Mouse (Mus musculus): ENCODE measurements at regions not wholly inside any gene's neighbourhood (a gene's known extent, or its start where the extent isn't known, plus 50 kb on each side); places are given as distances from the start of the nearest gene placed in this dataset.
A peak's percentile ranks its signal among the peaks of the same experiment; 100 is the strongest.

- DNase-seq = no peak
These were observed 75.7 kb downstream of the Ankrd16 start for GRCm38 (mm10) chr2:11853210-11853973.

GRCm38 (mm10) chr2:11869983-11870382 is 92.3 kb downstream of the Ankrd16 start:
- DNase-seq = no peak

DNA sequence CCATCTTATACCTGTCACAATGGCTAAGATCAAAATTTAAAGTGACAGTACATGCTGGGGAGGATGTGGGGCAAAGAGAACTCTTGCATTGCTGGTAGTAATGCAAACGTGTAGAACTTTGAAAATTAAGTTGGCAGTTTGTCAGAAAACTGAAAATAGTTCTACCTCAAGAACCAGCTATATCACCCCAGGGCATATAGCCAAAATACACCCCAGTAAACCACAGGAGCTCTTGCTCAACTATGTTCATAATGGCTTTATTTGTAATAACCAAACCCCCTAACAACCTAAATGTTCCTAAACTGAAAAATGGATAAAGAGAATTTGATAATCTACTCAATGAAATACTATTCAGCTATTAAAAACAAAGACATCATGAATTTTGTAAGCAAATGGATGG is 102.3 kb downstream of the Ankrd16 start:
- DNase-seq = no peak

DNA sequence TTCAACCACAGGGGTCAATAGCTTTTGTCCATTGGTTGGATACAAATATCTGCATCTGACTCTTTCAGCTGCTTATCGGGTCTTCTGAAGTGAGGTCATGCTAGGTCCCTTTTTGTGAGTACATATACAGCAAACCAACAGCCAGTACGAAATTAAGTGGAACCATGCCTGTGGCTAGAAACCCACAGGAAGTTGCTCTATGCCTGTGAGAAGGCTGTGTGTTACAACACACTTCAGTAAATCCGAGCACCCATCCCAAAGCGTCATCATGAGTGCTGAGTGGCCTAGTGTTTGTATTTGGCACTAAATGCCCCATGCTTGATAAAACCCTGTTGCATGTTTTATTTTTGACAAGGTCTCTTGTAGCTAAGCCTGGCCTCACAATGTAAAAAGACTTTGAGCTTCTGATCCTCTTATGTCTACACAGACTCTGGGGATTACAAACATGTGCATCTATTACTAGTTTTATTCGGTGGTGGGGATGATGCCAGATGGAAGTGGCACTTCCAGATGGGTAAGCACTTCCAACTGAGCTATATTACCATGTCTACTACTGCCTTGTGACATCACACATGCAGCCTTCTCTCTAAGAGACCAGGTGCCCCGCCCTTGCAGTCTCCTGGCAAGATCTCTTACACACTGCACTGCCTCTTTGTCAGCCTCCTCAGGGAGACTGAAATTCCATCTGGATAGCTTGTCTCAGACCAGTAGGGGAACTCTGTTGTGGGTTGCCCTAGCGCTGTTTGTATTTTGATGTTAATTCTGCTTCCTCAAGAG is 117.3 kb downstream of the Ankrd16 start:
- DNase-seq = no peak

- no peak for DNase-seq
These were observed 122.3 kb downstream of the Ankrd16 start for GRCm38 (mm10) chr2:11899698-11900660.

DNA sequence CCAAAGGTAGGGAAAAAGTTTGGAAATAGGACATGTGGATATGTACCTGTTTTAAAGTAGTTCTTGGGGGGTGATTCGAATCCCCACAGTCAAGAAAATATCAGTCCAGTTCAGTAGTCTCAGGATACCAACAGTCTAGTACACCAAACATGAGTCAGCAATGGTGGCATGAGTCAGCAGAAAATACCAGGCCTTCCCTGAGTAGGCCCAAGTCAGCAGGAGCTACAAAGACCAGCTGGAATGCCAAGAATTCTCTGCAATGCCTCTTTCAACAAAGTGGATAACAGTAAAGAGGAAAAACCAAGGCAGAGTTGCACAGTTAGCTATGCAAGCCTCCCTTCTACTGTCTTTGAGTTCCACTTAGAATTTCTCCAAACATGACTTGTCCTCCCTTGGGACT is 137.1 kb downstream of the Ankrd16 start:
- no peak for DNase-seq

DNA sequence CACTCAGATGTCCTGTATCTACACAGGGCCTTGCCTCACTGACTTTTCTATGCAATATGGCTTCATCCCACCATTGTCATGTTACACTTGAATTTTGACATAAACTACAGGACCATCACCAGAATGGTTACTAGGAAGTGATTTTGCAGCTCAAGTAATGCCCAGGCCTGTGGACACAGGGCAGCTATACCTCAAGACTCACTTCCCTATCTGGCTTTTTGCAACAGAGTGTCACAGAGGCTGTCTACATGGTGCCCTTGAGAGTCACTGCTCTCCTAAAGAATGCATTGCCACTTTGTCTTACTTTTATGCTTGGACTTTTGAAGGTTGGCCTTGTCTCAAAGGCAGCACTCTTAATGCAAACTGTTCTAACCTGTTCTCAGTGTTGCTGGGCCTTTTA is 139.7 kb downstream of the Ankrd16 start:
- DNase-seq = no peak

DNA sequence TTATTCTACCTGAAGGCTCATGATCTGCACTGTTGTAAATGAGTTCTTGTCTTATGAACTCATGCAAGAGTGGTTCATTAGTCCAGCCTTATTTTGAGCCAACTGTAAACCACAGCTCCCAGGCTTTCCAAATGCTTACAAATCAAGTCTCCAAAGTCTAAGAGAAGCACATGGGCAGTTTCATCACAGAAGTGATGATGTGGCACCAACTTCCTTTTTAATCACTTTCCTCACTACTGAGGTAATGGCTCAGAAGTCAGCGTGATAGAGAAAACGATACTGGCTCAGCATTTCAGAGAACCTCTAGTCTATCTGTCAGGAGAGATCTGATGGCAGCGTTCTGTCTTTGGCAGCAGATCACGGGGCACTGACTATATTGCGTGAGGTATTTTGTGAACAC is 140.4 kb downstream of the Ankrd16 start:
- DNase-seq = no peak

- no peak for DNase-seq
These were observed 183.1 kb downstream of the Ankrd16 start for GRCm38 (mm10) chr2:11960777-11961176.

GRCm38 (mm10) chr2:11965374-11965773 is 187.7 kb downstream of the Ankrd16 start:
- no peak for DNase-seq

DNA sequence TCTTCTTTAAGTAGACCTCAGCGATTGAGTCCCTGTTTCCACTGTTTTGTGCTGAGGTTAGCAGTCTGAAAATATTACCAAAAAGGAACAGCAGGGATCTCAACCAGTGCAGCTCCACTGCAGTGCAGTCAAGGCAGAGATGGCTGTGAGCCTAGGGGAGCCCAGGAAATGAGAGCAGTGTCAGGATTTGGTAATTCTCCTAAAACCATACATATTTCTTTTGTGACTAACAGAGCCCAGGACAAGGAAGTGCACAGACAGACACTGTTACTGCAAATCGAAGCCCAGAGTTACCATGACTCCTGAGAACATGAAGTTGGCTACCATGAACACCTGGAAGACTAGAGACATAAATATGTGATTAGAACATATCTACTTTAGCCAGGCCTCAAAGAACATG is 189.3 kb downstream of the Ankrd16 start:
- DNase-seq = no peak

- DNase-seq = no peak
These were observed 194.3 kb downstream of the Ankrd16 start for GRCm38 (mm10) chr2:11971972-11972371.

GRCm38 (mm10) chr2:12001938-12002899 is 224.5 kb downstream of the Ankrd16 start:
- peak in 1 of 2 experiments; percentile 19 for DNase-seq

GRCm38 (mm10) chr2:12004330-12004729 is 226.7 kb downstream of the Ankrd16 start:
- DNase-seq = peak; percentile 53 to 60

GRCm38 (mm10) chr2:12007201-12007600 is 229.5 kb downstream of the Ankrd16 start:
- no peak for DNase-seq

GRCm38 (mm10) chr2:12011441-12011840 is 233.8 kb downstream of the Ankrd16 start:
- peak in 1 of 2 experiments; percentile 15 for DNase-seq

GRCm38 (mm10) chr2:12019607-12020006 is 241.9 kb downstream of the Ankrd16 start:
- DNase-seq = peak in 1 of 2 experiments; percentile 7

DNA sequence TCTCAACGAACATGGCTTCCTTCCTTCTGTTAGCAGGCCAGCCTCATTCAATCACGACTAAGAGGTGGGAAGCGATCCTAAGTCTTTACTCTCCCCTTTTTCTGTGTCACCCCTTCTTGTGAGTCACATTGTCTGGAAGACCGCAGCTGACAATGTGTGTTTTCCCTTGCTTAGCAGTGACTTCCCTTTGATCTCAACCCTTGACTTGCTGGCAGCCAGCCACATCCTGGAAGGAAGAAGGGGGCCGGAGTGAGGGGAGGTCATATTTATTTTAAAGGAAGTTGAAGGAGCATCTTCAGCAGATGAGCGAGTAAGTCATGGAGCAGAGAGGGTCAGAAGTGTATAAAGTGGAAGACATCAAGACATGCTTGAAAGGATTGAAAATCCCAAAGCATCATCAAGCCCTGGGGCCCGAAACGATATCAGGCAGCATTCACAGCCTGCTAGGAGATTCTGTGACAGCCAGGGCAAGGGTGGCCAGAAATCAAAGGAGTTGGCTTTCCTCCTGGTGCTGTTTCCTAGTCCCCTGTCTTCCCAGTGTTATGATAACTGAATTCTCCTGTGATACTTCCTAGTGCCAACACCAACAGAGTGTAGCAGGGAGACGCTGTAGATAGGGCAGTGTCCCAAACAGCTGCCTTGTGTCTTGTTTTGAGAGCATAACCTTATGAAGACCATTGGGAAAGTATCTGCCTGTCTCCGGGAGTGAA is 245.9 kb downstream of the Ankrd16 start:
- peak; percentile 74 to 79 for DNase-seq

DNA sequence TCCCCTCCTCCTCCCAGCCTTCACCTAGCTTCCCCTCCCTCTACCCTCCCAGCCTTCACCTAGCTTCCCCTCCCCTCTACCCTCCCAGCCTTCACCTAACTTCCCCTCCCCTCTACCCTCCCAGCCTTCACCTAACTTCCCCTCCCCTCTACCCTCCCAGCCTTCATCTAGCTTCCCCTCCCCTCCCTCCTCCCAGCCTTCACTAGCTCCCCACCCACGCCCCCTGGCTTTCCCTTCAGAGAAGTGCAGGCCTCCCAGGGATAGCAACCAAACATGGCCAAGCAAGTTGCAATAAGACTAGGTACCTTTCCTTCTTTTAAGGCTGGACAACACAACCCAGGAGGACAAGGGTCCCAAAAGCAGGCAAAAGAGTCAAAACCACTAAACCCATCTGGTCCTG is 248.5 kb downstream of the Ankrd16 start:
- DNase-seq = no peak
